9 mouse cellular contexts compared by ENCODE assay signal in genomic region chr12:85532221-85532612, GRCm38 (mm10). TPM values are rescaled to one million over a fixed set of nuclear protein-coding genes. Genes with fewer than 3 reads are reported as not detected.
DNase-seq lines count a peak whose midpoint lies in the region; ATAC-seq and TF ChIP-seq lines count a peak whose summit lies in the region.
"Had no signal": no experiment of that assay in that cellular context is flagged by ENCODE, and none has a peak within 500 bp of the region (broad histone marks: within the 10 kb centered on the region; RNA-seq: fewer than 3 reads in every experiment).

No protein-coding gene starts in this region.

- H3K9ac ChIP-seq in heart, embryonic 15.5 days = no peak overlapping the region
- H3K9ac ChIP-seq in liver, adult 2 months (ENCODE audit: low read depth, low read length) = no peak overlapping the region
- no peak overlapping the region for H3K9ac ChIP-seq in embryonic facial prominence, embryonic 15.5 days

- H3K36me3 ChIP-seq in heart, embryonic 15.5 days = no peaks in the 10 kb centered on the region
- no peaks in the 10 kb centered on the region for H3K36me3 ChIP-seq in liver, adult 2 months (ENCODE audit: control insufficient read depth, insufficient read depth, low read length)
- no peaks in the 10 kb centered on the region for H3K36me3 ChIP-seq in embryonic facial prominence, embryonic 15.5 days

- peaks cover 21% of the 10 kb centered on the region for H3K4me1 ChIP-seq in heart, embryonic 15.5 days (replicated peaks)
- H3K4me1 ChIP-seq in liver, adult 2 months (ENCODE audit: control insufficient read depth, insufficient read depth, low read length) = peaks cover 3% of the 10 kb centered on the region; the same call in 1 of the 2 replicates
- peaks cover 17% of the 10 kb centered on the region for H3K4me1 ChIP-seq in embryonic facial prominence, embryonic 15.5 days

- no peak for TF ChIP-seq POLR2A in liver, adult 2 months (IDR thresholded peaks at IDR 0.05; ENCODE audit: extremely low read depth, insufficient read depth, low read length)

- no peaks in the 10 kb centered on the region for H3K27me3 ChIP-seq in heart, embryonic 15.5 days
- H3K27me3 ChIP-seq in liver, adult 2 months (ENCODE audit: control insufficient read depth, insufficient read depth, low read length) = no peaks in the 10 kb centered on the region
- no peaks in the 10 kb centered on the region for H3K27me3 ChIP-seq in embryonic facial prominence, embryonic 15.5 days

- no peak for DNase-seq in heart, adult 18-20 months
- DNase-seq in liver, adult 2 months (ENCODE audit: extremely low read depth, low read depth, low spot score) = no peak
- DNase-seq in liver = no peak
- no peak for DNase-seq in urinary bladder, postnatal 25 days (ENCODE audit: low spot score)
- DNase-seq in right cerebral cortex, postnatal 36 days (ENCODE audit: low spot score in 2 of 2) = no peak

- H3K79me2 ChIP-seq in liver, adult 2 months (ENCODE audit: control insufficient read depth, insufficient read depth, low read length) = no peaks in the 10 kb centered on the region

- H3K9me3 ChIP-seq in heart, embryonic 15.5 days (replicated peaks) = no peaks in the 10 kb centered on the region
- H3K9me3 ChIP-seq in embryonic facial prominence, embryonic 15.5 days (replicated peaks) = no peaks in the 10 kb centered on the region

- H3K27ac ChIP-seq in heart, embryonic 15.5 days = peak overlapping the region; percentile 77
- peak overlapping the region; percentile 57 for H3K27ac ChIP-seq in liver, adult 2 months (replicated peaks; ENCODE audit: insufficient read depth, low read depth, low read length)
- peak overlapping the region; percentile 82 for H3K27ac ChIP-seq in embryonic facial prominence, embryonic 15.5 days (replicated peaks)

- TF ChIP-seq CTCF in liver, adult 2 months (IDR thresholded peaks at IDR 0.05; ENCODE audit: low read depth, low read length) = no peak

- WGBS in heart, embryonic 15.5 days = 68% methylated on average over 3 of the region's 3 CpGs
- 55% methylated on average over 3 of the region's 3 CpGs for WGBS in liver, adult 2 months
- 80% methylated on average over 3 of the region's 3 CpGs for WGBS in embryonic facial prominence, embryonic 15.5 days

- no peak overlapping the region for H3K4me3 ChIP-seq in heart, embryonic 15.5 days
- H3K4me3 ChIP-seq in liver, adult 2 months (ENCODE audit: insufficient read depth, low read depth, low read length) = no peak overlapping the region
- H3K4me3 ChIP-seq in embryonic facial prominence, embryonic 15.5 days (replicated peaks) = no peak overlapping the region

- no peak for ATAC-seq in heart, embryonic 15.5 days (replicated peaks; ENCODE audit: insufficient number of reproducible peaks, insufficient read depth, low FRiP score, low read depth)
- ATAC-seq in embryonic facial prominence, embryonic 15.5 days (ENCODE audit: insufficient number of reproducible peaks, low FRiP score, low TSS enrichment, low read depth) = no peak
- 0 out of 2 replicates have a peak, but pooled peaks have one; percentile 12 for ATAC-seq in megakaryocyte progenitor cell, adult 5-6 weeks (replicated peaks; ENCODE audit: poor library complexity)
- ATAC-seq: CD4-positive, CD25-positive, alpha-beta regulatory T cell, adult 4 months had no signal

- no peak overlapping the region for H3K4me2 ChIP-seq in heart, embryonic 15.5 days
- H3K4me2 ChIP-seq in embryonic facial prominence, embryonic 15.5 days (replicated peaks) = no peak overlapping the region

RNA-seq across cellular contexts. Expression of gene Fos, which starts 58.5 kb away (rescaled TPM):
- polyA plus RNA-seq in heart, embryonic 15.5 days (2015; fragmentation: Nextera tagmentation; extraction: Ambion mirVana) = 5.4 and 5.9 TPM in 2 replicates
- 1 to 10 TPM; 2.1 to 5.4 TPM for total RNA-seq in heart, adult 18-20 months (2021)
- 0.67 and 1.2 TPM in 2 replicates for total RNA-seq in liver, adult 2 months (2014; rRNA removed)
- 0.49 and 0.65 TPM in 2 replicates for polyA plus RNA-seq in liver, adult 2 months (2012; rRNA removed)
- polyA plus RNA-seq in embryonic facial prominence, embryonic 15.5 days (2015; fragmentation: Nextera tagmentation; extraction: Ambion mirVana) = 22.7 and 23.9 TPM in 2 replicates
- total RNA-seq in megakaryocyte progenitor cell, adult 5-6 weeks (2015) = 94.5 and 144 TPM in 2 replicates
- 72.4 and 111 TPM in 2 replicates for total RNA-seq in megakaryocyte progenitor cell, adult 5-6 weeks (2017)

Comparison
In these comparisons a context has a peak if more than half of its experiments do, and no peak if none do; other contexts are left out.
1. RNA of gene Fos, which starts 58.5 kb away (total RNA-seq): 72.4 to 144 TPM in megakaryocyte progenitor cell, adult 5-6 weeks; 2.1 to 5.4 TPM in heart, adult 18-20 months and 0.67 to 1.2 TPM in liver, adult 2 months; every median in the first group is over 10 times any median in the second.
2. Peak in every context shown above with its lines, with median percentiles within 50 percentile points of each other: H3K27ac ChIP-seq.